Mouse (Mus musculus) bone marrow, adult 2 months (tissue): ENCODE measurements at regions not wholly inside any gene's neighbourhood (a gene's known extent, or its start where the extent isn't known, plus 50 kb on each side); places are given as distances from the start of the nearest gene placed in this dataset.

Experiments
- CTCF ChIP-seq: fragments of 200-500 bp; IDR thresholded peaks from 2 replicates; pipeline ENCODE4 v1.5.1; 2011; ENCODE audit warnings: low read length, control low read depth; ENCODE audit not compliant: control insufficient read depth, insufficient read depth
- POLR2A ChIP-seq: fragments of 200-500 bp; IDR thresholded peaks from 2 replicates; pipeline ENCODE4 v1.6.1; 2011; ENCODE audit warnings: low read depth, mild to moderate bottlenecking, control low read depth, low read length, borderline replicate concordance; ENCODE audit not compliant: control insufficient read depth

- TF ChIP-seq CTCF (no peak), POLR2A (no peak)
Observed at GRCm38 (mm10) chr1:35797526-35797925, 270.7 kb upstream of the Hs6st1 start.
